Mouse (Mus musculus) gastrocnemius, postnatal 36 days (tissue): Measurements from ENCODE around the gene Stac2. TPM values are rescaled to one million over a fixed set of nuclear protein-coding genes. Genes with fewer than 3 reads are reported as not detected.

Experiments used
- DNase-seq, 2 experiments: peaks; one replicate each; pipeline ENCODE4 v3.0.0; 2022
- intact Hi-C: fragments of 180-260 bp; cut with DNase I; formaldehyde crosslinking; loops from one replicate; pipeline ENCODE4 v1.15.1; 2025
- long read RNA-seq, 2 experiments: library from polyadenylated mRNA; stranded (forward); transcript quantifications; one replicate each; pipeline ENCODE4 v2.0.0; 2021
- total RNA-seq, 2 experiments: library from RNA; stranded (reverse); gene quantifications; 2 replicates each; pipeline ENCODE4 v1.2.3; 2021

Gene Stac2
- total RNA-seq, result under 1 TPM; 0.07 to 0.15 TPM
- long read RNA-seq, experiment 1, result 0 reads
- long read RNA-seq, experiment 2, result 0 reads

DNA sequence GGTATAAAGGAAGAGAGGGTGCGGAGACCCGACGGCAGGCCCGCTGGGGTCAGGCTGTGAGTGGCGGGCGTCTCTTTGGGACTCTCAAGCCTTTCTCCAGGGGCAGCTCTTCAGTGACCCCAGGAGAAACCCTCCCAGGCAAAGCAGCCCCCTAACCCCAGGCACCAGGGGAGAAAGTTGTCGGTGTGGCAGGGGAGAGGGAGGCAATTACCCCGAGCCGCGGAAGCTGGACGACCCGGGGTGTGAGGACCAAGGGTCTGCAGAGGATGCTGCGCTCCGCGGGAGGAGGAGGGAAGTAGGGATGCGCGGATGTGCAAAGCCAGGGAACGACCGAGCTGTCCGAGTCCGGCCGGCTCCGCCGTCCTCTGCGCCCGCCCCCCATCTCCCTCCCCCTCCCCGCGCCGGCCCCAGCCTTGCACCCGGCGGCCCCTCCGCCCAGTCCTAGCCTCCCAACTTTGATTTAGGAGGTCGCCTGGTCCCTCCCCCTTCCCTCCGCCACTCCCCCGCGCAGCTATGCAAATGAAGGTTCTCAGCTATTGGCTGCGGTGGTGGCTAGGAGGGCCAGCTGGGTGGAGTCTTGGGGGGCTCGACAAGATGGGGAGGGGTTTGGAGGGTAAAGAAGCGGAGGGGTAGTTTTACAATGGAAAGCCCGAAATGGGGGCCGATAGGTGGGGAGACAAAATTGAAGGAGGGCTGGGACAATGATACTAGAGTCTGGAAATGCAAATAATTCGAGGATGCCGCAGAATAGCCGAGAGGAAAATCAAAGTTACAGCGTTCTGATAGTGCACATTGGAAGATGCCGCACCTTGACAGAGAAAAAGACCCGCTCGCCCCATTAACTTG, at the start of gene Stac2:
Stac2 (minus strand) TSS at position 474 of the 846 bp plus-strand sequence.
- intact Hi-C loops, result no loop called here

DNA sequence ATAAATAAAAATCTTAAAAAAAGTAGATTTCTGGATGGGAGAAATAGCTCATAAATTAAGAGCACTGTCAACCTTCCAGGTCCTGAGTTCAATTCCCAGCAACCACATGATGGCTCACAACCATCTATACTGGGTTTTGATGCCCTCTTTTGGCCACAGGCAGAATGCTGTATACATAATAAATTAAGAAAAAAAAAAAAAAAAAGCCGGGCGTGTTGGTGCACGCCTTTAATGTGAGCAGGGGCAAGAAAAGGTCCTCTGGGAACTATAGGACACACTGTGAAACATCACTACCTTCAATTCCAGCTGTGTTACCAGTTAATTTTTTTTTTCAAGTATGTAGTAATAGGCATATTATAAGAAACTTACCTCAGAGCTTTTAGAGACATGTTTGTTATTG, 48.1 kb upstream of the Stac2 start:
- intact Hi-C loops, result no loop called here
- no peak for DNase-seq

More for the DNA sequence above, at the start of gene Stac2:
- peak in 1 of 2 experiments; percentile 62 for DNase-seq

DNA sequence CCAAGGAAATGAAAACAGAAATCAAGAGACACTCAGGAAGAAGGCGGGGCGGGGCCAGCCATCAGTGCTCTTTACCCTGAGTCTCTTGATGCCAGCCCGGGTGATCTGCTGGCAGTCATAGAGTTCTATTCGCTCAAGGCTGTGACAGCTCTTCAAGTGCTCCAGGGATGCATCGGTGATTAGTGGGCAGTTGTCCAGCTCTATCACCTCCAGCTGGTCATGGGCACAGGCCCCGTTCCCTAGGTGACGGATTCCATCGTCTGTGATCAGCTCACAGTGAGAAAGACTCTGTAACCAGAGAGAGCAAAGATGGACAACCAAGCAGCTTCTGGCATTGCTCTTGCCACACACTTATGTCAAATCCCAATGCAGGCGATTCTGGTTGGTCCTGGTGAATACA, 37.3 kb upstream of the Stac2 start:
- intact Hi-C loops, result no loop called here
- no peak for DNase-seq

DNA sequence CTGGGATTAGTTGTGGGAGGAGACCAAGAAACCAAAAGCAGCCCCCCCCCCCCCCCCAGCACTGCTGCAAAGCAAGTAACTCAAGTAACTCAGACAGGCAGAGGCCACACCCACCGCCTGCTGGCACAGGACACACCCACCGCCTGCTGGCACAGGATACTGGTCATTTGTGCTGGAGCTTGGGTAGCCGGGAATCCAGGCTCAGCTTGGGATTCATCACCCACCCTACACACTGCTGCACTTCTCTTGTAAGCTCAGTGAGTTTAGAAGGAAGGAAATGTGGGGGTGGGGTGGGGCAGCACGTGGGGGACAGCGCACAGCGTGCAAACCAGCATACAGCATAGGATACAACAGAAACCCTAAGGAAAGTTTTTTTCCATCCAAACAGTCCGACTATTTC, 35.0 kb upstream of the Stac2 start:
- intact Hi-C loops, result no loop called here
- DNase-seq, result peak in 1 of 2 experiments; percentile 33

DNA sequence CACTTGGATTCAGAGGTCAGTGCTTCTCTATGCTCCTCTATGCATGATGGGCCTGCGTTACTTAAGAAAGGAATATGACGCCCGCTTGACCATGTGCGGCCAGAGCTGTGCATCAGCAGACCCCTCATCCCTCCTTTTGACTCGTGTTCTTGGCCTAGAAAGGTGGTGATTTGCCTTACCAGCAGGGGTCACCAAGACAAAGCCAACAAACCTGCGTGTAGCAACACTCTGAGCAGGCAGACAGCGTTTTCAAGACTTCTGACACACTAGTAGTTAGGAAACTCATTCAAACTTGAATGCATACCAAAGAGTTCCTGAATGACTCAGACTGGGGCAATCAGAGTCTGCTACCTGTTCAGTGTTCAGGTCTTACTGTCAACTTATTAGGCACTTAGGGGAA, 33.3 kb upstream of the Stac2 start:
- intact Hi-C loops, result no loop called here
- DNase-seq, result no peak

DNA sequence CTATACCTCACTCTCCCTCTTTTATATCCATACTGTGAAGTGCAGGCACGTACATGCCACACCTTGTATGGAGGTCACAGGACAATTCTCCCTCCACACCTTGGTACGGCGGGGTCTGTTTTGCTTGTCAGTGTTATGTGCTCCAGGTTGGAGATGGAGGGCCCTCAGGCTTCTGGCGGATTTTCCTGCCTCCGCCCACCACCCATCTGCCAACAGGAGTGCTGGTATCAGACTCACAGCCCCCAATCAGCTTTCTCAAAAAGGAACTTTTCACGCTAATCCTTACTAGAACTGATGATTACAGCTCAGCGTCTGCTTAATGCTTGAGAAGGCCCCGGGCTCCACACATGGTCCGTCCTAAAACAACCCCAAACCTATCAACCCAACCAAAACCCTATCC, 32.9 kb upstream of the Stac2 start:
- no peak for DNase-seq
- intact Hi-C loops, result no loop called here

DNA sequence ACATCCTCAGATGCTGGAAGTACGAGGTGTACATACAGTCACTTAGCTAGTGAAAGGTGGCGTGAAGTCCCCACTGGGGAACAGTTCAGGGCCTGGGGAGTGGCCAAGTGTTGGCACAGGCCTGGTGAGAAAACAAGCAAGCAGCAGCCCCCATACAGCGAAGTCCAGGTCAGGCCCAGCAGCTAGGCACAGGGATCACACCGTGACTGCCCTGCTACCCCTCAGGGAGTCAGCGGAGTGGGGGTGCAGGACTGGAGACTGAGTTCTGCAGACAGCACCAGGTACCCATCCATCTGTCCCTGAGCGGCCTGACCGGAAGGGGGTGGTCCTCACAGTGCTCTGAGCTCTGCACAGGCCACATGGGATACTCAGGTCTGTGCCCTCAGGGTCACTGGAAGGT, 29.5 kb upstream of the Stac2 start:
- intact Hi-C loops, result no loop called here
- no peak for DNase-seq

DNA sequence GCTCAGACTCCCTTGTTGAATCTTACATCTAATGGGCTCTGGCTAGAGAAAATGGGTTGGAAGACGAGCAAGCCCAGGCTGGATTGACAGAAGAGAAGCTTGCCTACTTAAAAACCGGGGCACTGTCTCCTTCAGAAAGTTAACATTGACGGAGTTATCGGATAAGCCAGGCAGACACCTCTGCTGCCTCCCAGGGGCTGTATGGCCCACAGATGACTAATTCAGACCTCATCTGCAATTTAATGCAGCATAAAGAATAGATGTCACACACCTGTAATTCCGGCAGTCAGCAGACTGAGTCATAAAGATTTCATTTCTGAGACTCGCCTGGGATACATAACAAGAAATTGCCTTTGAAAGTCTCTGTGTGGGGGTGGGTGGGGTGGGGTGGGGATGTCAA, 27.2 kb upstream of the Stac2 start:
- no peak for DNase-seq
- intact Hi-C loops, result no loop called here

DNA sequence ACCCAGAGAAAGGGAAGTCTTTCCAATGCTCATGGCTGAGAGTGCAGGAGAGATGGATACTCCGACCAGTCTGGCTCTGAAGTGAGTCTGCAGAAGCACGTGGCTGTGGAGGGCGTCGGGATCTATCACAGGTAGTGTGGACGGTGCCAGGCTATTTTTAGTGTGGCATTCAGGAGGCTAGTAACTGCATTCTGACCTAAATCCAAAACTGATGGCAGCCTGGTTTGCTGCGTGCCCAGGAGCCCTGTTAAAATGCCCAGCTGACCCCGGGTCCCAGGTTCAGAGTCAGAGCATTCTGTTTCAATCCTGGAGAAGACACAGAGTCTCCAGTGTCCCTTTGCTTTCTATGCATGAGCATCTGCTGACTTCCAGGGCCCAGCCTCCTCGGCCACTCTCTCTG, 23.8 kb upstream of the Stac2 start:
- intact Hi-C loops, result loop anchor here (5.0 kb wide), 1 partner anchor 180 kb away; no protein-coding TSS in a partner anchor
- no peak for DNase-seq

DNA sequence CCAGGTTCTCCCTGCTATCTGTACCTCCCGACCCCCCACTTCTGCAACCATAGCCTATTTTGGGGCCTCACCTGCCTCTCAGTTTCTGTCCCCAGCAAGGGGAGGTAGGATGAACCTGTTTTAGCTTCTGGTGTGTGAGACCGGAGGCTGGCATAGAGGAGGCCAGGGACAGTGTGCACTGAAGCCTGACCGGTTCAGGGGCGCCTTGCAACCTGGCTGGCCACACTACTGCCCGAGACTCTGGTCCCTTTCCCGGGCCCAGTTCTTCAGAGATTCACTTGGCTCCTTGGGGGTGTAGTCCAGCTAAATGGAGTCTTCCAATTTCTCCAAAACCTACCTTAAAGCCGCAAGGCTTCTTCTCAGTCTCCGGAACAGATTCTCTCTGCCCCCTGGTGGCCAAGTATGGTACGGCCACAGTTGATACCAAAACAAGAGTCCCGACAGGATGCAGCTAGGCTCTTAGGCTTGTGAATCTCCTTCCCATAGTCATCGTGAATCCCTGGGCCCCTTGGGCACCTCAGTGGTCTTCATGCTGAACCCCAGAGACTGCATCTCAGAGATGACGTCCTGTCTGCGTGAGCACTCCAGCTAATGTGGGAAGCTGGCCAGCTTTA, 22.0 kb upstream of the Stac2 start:
- peak; percentile 86 to 88 for DNase-seq
- intact Hi-C loops, result loop anchor here (1.0 to 5.0 kb wide), 2 partner anchors 43 to 178 kb away; no protein-coding TSS in a partner anchor

DNA sequence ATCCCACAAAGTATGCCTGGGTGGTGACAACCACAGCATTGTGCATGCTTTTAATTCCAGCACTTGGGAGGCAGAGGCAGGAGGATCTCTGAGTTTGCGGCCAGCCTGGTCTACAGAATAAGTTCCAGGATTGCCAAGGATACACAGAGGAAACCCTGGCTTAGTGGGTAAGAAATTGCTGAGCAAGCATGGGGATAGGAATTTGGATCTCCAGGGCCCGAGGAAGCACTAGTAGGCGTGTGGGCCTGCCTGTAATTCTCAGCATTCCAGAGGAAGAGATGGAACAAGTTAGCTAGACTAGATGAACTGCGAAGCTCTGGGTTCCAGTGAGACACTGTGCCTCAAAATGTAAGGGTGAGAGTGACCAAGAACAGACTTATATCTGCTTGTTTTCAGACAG, 20.2 kb upstream of the Stac2 start:
- DNase-seq, result no peak
- intact Hi-C loops, result no loop called here

DNA sequence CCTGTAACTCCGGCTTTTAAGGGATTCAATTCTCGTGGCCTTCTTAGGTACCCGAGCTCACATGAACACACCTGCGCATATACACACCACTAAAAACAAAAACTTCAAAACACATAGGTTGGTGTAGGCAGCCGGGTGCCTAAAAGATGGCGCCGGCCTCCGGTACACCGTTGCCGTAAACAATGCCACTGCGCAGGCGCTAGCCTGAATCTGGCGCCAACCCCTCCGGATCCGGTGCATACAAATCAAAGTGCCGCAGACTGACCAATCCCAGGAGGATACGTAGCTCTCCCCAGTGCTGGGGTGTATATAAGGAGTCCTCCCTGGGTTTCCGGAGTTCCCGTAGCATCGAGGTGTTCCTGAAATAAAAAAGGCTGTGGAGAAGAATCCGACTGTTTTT, 14.0 kb upstream of the Stac2 start:
- intact Hi-C loops, result no loop called here
- DNase-seq, result no peak

DNA sequence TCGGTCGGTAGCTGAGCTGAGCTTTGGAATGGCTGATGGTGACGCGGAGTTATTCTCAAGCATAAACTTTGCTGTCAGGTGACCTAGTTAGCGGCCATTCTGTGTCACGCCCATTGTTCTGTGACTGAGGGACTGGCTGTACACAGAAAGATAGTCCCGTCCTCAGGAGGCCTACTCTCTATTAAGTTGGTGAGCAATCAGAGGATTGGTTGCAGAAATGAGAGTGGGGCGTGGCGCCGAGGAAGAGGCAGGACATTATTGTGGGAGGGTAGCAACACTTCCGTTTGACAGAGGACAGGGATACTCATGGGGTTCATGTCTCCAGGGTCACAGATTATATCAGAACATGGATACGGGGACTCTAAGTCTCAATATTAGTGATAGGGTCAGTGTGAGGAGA, 12.9 kb upstream of the Stac2 start:
- intact Hi-C loops, result no loop called here
- DNase-seq, result no peak

DNA sequence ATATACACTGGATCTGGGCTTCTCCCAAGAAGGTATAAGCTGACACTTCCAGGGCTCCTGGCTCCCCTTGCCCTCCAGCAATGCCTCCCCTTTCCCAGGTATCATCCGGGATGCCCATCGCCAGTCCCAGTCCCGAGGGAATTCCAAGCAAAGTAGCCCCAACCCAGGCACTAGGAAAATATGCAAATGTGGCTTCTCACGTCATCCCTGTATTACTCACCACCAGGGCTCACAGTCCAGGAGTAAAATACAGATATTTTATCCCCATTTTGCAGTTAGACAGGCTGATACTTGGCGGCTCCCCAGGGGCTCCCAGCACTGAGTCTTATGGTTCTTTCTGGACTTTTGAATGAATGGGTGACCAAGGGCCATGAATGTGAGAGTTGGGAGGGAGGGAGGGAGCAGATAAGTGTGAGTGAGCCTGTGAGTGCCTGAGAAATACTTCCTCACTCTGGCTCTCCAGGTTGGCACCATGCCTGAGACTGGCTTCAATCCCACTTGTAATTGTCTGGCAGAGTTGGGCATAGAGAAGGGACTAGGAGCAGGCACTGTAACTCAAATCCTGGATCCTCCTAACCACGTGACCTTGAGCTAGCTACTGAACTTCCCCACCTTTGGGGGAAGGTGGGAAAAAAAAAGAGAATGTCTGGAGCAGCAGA, 8.8 kb upstream of the Stac2 start:
- DNase-seq, result no peak
- intact Hi-C loops, result loop anchor here (2.0 kb wide), 1 partner anchor 19 kb away; no protein-coding TSS in a partner anchor

DNA sequence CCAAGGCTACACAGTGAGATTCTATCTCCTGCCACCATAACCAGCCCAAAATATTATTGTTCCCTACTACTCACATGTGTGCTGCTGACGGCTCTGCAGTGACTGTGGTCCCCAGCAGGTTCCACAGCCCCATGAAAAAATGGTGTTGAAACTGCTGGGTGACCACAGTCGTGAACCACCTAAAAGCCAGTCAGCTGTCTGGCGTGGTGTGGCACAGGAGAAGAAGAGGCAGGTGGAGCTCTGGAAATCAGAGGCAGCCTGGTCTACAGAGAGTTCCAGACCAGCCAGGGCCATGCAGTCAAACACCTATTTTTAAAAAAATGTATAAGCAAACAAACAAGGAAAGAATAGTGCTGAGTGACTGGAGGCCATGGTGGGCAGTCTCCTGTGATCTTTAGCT, 8.2 kb upstream of the Stac2 start:
- intact Hi-C loops, result no loop called here
- no peak for DNase-seq

DNA sequence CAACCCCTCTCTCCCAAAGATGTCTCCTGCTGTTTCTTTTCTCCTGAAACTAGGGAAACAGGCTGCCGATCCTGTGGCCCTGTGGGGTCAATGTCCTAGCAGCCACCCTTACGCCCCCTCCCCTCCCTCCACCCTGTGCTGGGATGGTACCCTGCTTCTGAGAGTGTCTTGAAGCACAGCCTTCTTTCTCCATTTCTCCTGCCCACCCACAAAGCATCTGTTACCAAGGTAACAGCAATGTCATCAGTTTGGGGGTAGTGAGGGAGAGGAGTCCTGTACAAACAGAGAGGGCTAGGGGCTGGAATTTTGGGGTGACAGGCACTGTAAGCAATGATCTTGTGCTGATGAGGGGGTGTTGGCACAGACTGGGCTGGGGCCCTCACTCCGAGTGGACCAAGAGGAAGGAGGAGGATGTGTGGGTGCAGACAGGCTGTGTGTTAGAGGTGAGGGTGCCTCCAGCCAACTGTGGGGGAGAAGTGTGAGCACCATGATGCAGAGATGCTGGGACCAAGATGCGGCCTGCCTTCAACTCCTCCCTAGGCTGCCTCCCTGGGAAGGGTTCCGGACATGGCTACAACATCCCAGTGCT, 6.9 kb upstream of the Stac2 start:
- intact Hi-C loops, result no loop called here
- no peak for DNase-seq

DNA sequence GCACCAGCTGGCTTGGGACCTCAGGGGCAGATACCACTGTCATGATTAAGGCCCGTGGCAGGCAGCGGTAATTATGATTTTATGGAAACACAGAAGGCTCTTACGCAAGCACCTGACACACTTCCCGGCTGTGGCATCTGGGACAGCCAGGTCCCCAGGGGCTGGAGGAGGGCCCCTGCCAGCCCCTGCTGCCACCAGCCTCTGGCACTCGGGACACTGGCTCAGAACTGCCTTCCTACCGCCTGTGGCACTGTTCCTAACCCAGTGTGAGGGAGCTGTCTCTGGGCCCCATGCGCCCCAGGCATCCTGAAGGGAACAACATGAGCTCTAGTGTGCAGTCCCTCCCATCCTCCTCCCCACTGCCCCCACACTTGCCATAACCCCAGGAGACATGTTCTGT, 6.4 kb upstream of the Stac2 start:
- intact Hi-C loops, result no loop called here
- no peak for DNase-seq

DNA sequence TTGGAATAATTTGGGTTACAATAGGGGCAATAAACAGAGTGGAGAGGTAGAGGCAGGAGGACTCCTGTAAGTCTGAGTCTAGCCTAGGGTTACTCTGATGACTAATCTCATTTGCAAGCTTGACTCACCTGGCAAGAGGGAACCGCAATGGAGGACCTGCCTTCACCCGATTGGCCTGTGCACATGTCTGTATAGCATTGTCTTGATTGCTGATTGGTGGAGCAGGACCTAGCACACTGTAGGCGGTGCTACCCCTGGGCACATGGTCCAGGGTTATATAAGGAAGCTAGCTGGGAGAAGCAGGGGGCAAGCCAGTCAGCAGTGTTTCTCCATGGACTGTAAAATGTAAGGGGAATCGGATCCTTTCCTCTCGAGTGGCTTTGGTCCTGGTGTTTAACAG, 4.7 kb upstream of the Stac2 start:
- intact Hi-C loops, result no loop called here
- DNase-seq, result no peak

DNA sequence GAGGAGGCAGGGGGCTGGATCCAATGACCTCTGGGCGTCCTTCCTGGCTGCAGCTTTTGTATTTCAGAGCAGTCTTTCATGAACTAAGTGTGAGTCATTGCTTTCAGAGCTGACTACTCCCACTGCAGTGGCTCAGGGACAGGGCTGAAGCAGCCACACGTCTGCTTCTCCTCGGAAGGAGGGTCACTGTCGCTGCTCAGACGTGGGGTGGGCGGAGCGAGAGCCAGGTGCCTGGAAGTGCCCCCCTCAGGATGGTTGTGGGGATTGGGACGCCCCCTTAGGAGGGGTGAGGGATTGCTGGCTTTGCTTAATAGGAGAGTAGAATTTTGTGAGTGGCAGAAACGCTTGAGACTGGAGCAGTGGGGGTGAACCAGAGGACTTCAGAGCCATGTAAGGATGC, 4.2 kb upstream of the Stac2 start:
- intact Hi-C loops, result no loop called here
- no peak for DNase-seq

DNA sequence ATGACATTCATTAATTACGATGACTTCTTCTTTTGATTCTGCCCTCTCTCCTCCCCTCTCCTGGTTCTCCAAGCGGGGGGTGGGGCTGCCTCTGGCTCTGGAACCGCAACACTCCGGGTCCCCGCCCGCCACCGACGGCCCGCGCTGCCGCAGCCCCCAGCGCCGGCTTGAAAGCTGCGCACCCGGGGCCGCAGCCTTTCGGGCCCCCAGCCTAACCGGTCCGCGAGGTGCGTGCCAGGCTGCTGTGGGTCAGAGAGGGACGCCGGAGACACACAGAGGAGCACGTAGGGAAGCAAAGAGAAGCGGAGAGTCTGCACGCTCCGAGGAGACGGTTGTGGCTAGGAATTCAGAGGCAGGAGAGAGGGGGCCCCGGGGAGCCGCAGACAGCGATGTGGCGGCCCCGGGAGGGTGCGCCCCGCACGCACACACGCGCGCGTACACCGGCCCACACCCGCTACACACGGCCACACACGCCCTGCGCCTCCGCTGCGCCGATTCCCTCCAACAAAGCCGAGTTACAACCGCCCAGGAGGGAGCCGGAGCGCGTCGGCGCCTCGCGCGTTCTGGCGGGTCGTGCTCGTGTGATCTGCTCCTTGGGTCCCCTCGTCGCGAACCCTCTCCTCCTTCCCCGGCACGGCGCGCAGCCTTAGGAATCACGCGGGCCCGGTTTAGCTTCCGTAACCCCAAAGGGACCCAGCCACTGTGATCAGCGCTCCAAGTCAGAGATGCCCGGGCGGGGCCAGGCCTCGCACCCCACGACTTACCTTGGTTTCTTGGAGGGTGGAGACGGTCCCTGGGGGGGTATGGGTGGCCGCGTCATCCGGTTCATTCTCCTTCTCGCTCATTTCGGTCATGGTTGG, 903 bp downstream of the Stac2 start:
- intact Hi-C loops, result no loop called here
- no peak for DNase-seq
